Mouse (Mus musculus) brain, embryonic 14.5 days (tissue): ENCODE results near the gene Tst.

Source experiments
- CTCF ChIP-seq: fragments of 200-500 bp; IDR thresholded peaks from 2 replicates; pipeline ENCODE4 v1.5.1; 2012; ENCODE audit warnings: inconsistent platforms, mild to moderate bottlenecking, moderate library complexity, borderline replicate concordance; ENCODE audit not compliant: insufficient read depth, insufficient read length; ENCODE audit errors: extremely low read depth
- POLR2A ChIP-seq: fragments of 200-500 bp; IDR thresholded peaks from 2 replicates; pipeline ENCODE4 v1.6.1; 2012; ENCODE audit warnings: mild to moderate bottlenecking, inconsistent platforms, borderline replicate concordance; ENCODE audit not compliant: poor library complexity, insufficient read depth, insufficient read length, severe bottlenecking; ENCODE audit errors: extremely low read depth

DNA sequence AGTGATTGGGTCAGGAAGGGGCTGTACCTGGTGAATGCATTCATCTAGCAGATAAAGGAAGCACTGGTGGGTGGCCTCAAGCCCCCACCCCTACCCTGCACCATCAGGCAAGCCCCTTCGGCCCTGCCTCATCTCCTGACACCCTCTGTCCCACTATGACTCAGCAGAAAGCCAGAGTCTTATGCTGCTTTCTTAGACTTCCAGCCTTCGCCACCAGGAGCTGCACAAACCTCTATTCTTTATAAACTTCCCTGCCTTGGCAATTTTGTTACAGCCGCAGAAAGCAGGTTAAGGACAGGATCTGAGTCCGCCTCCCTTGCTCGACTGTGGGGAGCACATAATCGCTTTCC is 44.7 kb upstream of the Tst start:
- TF ChIP-seq CTCF (no peak), POLR2A (no peak)
